Mouse (Mus musculus): ENCODE results near the gene Lhfp.
A peak's percentile ranks its signal among the peaks of the same experiment; 100 is the strongest.
"Not testable (repeated sequence)": the region's sequence is repeated elsewhere in the genome, so short reads cannot be mapped to it uniquely, and the experiment has no call there.

Lhfp gene

GRCm38 (mm10) chr3:53273220-53273619, 231.9 kb downstream of the Lhfp start:
- no peak for DNase-seq (ENCODE audit: low read depth, low spot score)

GRCm38 (mm10) chr3:53277993-53278392, 236.7 kb downstream of the Lhfp start:
- no peak for DNase-seq (ENCODE audit: low read depth, low spot score)

GRCm38 (mm10) chr3:53282005-53282404, 240.7 kb downstream of the Lhfp start:
- DNase-seq (ENCODE audit: low read depth, low spot score): not testable (repeated sequence)

- DNase-seq (ENCODE audit: low read depth, low spot score): no peak
These were observed 242.7 kb downstream of the Lhfp start for GRCm38 (mm10) chr3:53284023-53284422.

GRCm38 (mm10) chr3:53284471-53285177, 243.3 kb downstream of the Lhfp start:
- no peak for DNase-seq (ENCODE audit: low read depth, low spot score)

- DNase-seq (ENCODE audit: low read depth, low spot score): no peak
These were observed 247.3 kb downstream of the Lhfp start for GRCm38 (mm10) chr3:53288662-53289061.

GRCm38 (mm10) chr3:53289589-53290219, 248.4 kb downstream of the Lhfp start:
- DNase-seq (ENCODE audit: low read depth, low spot score): no peak

GRCm38 (mm10) chr3:53291185-53291584, 249.9 kb downstream of the Lhfp start:
- no peak for DNase-seq (ENCODE audit: low read depth, low spot score)

- no peak for DNase-seq (ENCODE audit: low read depth, low spot score)
These were observed 250.6 kb downstream of the Lhfp start for GRCm38 (mm10) chr3:53291945-53292344.

GRCm38 (mm10) chr3:53292474-53292873, 251.1 kb downstream of the Lhfp start:
- DNase-seq (ENCODE audit: low read depth, low spot score): no peak

- no peak for DNase-seq (ENCODE audit: low read depth, low spot score)
These were observed 251.7 kb downstream of the Lhfp start for GRCm38 (mm10) chr3:53292979-53293378.

GRCm38 (mm10) chr3:53293901-53294433, 252.6 kb downstream of the Lhfp start:
- DNase-seq (ENCODE audit: low read depth, low spot score): no peak

GRCm38 (mm10) chr3:53294855-53295254, 253.5 kb downstream of the Lhfp start:
- DNase-seq (ENCODE audit: low read depth, low spot score): no peak

- DNase-seq (ENCODE audit: low read depth, low spot score): no peak
These were observed 260.5 kb downstream of the Lhfp start for GRCm38 (mm10) chr3:53301866-53302265.

- no peak for DNase-seq (ENCODE audit: low read depth, low spot score)
These were observed 263.0 kb downstream of the Lhfp start for GRCm38 (mm10) chr3:53304123-53304900.

GRCm38 (mm10) chr3:53305860-53306259, 264.5 kb downstream of the Lhfp start:
- no peak for DNase-seq (ENCODE audit: low read depth, low spot score)

- DNase-seq (ENCODE audit: low read depth, low spot score): no peak
These were observed 267.3 kb downstream of the Lhfp start for GRCm38 (mm10) chr3:53308649-53309048.

- DNase-seq (ENCODE audit: low read depth, low spot score): peak; percentile 53
These were observed 268.8 kb downstream of the Lhfp start for GRCm38 (mm10) chr3:53310093-53310492.

- no peak for DNase-seq (ENCODE audit: low read depth, low spot score)
These were observed 269.3 kb downstream of the Lhfp start for GRCm38 (mm10) chr3:53310615-53311014.

All from telencephalon, adult 2 months (tissue).